Mouse (Mus musculus): ENCODE data around the gene Snx1.

The Snx1 gene

DNA sequence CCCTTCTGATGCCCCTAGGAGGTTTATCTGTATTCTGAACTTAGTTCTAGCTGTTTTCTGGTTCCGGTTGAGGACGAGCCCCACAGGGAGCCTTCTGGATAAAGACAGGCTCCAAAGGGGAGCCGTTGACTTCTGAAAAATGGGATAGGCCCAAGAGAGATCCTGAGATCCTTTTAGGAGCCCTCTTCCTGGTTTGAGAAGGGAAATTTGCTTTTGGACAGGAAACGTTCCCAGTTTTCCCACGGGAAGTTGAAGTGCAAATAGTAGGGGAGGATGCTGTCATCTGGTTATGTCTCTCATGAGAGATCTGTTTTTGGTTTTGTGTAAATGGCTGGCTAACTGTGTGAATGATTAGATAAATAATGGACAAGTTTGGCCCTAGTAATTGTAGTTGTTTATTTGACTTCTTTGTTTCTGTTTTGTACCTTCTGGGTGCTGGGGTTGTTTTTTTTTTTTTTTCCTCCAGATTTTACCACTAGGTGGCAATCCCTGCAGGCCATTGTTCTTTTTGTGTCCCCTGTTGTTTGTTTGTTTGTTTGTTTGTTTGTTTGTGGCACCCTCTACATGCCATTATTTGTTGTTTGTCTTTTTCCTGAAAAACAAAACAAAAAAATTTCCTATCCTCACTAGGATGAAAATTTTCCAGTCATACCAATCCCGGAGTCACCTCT lies 76.3 kb downstream of the Snx1 start:
- DNase-seq (ENCODE audit: low read depth) = no peak

DNA sequence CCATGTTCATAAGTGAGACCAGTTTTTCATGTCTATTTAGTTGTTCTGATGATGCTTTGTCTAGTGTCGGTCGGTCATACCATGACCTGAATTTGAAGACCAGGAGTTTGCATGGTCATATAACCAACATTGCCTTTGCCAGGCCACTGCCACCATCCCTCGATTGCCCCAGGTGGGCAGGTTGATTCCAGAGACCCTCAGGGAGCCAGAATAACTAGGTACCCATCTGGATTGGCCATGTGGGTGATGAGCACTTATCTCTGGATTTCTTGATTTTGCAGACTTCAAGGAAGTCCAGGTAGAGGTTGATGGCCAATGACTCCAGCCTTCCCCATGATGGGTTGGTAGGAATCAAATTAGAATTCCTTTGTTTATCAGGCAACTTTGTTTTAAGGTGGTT lies 83.1 kb downstream of the Snx1 start:
- DNase-seq (ENCODE audit: low read depth) = no peak

DNA sequence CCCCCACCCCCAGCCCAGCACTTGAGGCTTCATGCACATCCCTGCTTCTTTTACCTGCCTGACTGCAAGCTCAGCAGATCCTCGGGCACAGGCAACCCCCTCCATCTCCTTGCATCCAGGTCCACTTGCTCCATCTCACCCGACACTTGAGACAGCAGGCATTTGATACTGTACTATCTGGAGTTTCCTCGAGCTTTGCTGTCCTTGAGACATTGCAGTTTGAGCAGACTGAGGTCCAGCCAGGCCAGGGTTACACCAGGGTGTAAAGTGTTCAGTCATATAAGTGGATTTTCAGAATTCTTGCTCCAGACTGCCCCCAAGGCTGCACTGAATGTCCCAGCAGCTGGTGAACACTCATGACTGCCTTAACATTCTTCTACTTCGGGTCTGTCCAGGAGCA lies 84.1 kb downstream of the Snx1 start:
- DNase-seq (ENCODE audit: low read depth) = no peak

DNA sequence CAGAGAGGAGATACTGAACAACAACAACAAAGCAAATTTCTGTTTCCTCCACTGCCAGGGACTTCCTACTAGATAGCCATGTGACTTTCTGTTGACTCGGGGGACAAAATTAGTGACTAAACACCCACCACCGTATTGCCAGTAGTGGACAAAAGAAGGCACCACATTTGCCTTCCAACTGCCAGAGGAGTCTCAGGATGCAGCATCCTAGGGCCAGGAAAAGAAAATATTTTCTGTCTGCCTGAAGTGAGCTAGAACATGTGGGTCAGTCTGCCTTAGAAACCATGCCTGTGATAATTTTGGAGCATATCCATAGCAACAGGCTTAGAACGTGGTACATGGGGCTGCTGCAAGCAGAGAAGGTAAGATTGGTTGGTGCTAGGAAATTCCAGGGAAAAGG lies 85.6 kb downstream of the Snx1 start:
- DNase-seq (ENCODE audit: low read depth) = no peak

DNA sequence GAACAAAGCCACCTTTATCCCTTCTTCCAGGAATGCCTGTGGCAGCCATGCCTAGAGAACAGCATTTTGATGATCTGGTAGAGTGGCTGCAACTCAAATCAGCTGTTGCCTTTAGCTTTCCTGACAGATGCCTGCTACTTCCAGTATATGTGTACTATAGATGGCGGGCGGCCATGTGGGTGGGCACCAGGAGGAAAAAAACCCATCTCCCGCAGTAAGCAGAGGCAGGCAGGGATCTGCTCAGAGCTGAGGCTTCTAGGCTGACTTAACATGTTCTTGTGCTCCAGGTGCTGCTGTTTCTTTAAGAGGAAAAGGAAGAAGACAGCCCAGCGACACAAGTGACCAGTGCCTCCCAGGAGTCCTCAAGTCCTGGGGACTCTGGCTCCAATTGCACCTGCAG lies 87.1 kb downstream of the Snx1 start:
- no peak for DNase-seq (ENCODE audit: low read depth)

DNA sequence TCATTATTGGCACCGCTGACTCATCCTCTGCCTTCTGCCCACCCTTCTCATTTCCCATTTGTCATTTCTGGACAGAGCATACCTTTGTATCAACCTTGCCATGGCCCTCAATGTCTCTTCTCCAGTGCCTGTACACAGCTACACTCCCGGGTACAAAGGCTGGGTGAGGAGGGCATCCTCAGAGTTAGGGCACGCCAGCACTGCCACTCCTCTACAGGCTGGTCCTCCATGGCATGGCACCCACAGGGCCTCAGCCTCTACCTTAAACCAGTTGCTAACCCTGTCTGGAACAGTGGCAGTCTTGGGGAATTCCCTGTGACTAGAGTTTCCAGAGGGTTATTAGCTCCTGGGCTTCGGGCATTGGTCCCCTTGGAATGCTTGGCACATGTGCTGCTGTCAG lies 87.8 kb downstream of the Snx1 start:
- no peak for DNase-seq (ENCODE audit: low read depth)

All from c-Kit-positive CD71-negative TER-119-negative erythroid progenitor cells, embryonic 14.5 days (primary cell).